Mouse (Mus musculus) liver, embryonic 14.5 days (tissue): ENCODE results near the gene Tmem87b. TPM values are rescaled to one million over a fixed set of nuclear protein-coding genes. Genes with fewer than 3 reads are reported as not detected.

Experiments used
- ATAC-seq: fragments of 200-750 bp; cut with Nextera tagmentation; 2 replicates; pipeline ENCODE4 v1.8.0; 2017; ENCODE audit warnings: moderate number of reproducible peaks, mild to moderate bottlenecking, moderate library complexity; ENCODE audit not compliant: insufficient read depth
- DNase-seq, 3 experiments: peaks; one replicate each; pipeline ENCODE4 v3.0.0-alpha.2; 2012 to 2013; ENCODE audit warnings: low read depth in 3 of 3, low spot score in 3 of 3
- H3K27ac ChIP-seq: fragments of 300-500 bp; sonication (generic); 2 replicates; pipeline ENCODE4 v1.5.1; 2014; ENCODE audit warnings: moderate library complexity, mild to moderate bottlenecking, control low read depth, inconsistent platforms
- H3K27me3 ChIP-seq: fragments of 300-500 bp; sonication (generic); 2 replicates; pipeline ENCODE4 v1.6.1; 2014; ENCODE audit warnings: mild to moderate bottlenecking, low read length, moderate library complexity; ENCODE audit not compliant: control insufficient read depth, insufficient read depth
- H3K36me3 ChIP-seq: fragments of 300-500 bp; sonication (generic); replicated peaks from 2 replicates; pipeline ENCODE4 v1.6.1; 2014; ENCODE audit warnings: low read depth; ENCODE audit not compliant: control insufficient read depth, insufficient read depth
- H3K4me1 ChIP-seq, 2 experiments: fragments of 200-500 bp in 1 of 2; fragments of 300-500 bp in 1 of 2; sonication (generic) in 1 of 2; replicated peaks; 2 replicates each; pipeline ENCODE4 v1.6.1; 2012 to 2014; ENCODE audit warnings: antibody characterized with exemption in 1 of 2, inconsistent platforms in 1 of 2, low read length in 1 of 2; ENCODE audit not compliant: control insufficient read depth in 2 of 2, insufficient read depth in 2 of 2
- H3K4me2 ChIP-seq: fragments of 300-500 bp; sonication (generic); 2 replicates; pipeline ENCODE4 v1.6.1; 2014; ENCODE audit warnings: low read depth, mild to moderate bottlenecking, control low read depth, moderate library complexity
- H3K4me3 ChIP-seq, 2 experiments: fragments of 200-500 bp in 1 of 2; fragments of 300-500 bp in 1 of 2; sonication (generic) in 1 of 2; 2 replicates each; pipeline ENCODE4 v1.5.1; 2012 to 2014; ENCODE audit warnings: low read depth in 2 of 2, low read length in 2 of 2, mild to moderate bottlenecking in 2 of 2, control low read depth in 1 of 2, inconsistent platforms in 1 of 2, moderate library complexity in 1 of 2; ENCODE audit not compliant: insufficient read depth in 1 of 2
- H3K9ac ChIP-seq: fragments of 300-500 bp; sonication (generic); replicated peaks from 2 replicates; pipeline ENCODE4 v1.6.1; 2014; ENCODE audit warnings: mild to moderate bottlenecking, control low read depth, moderate library complexity
- H3K9me3 ChIP-seq: fragments of 300-500 bp; sonication (generic); 2 replicates; pipeline ENCODE4 v1.6.1; 2016; ENCODE audit warnings: low read length, mixed read lengths; ENCODE audit not compliant: control insufficient read depth
- CTCF ChIP-seq: IDR thresholded peaks from 2 replicates; pipeline ENCODE4 v1.5.1; 2016; ENCODE audit warnings: antibody characterized with exemption, low read depth, control low read depth
- EP300 ChIP-seq: IDR thresholded peaks from 2 replicates; pipeline ENCODE4 v1.6.1; 2016; ENCODE audit warnings: antibody characterized with exemption, low read depth
- WGBS: fragments of 180-500 bp; shearing (Covaris S2); extraction: QIAGEN DNeasy Blood & Tissue Kit; methylation state at CpG from one replicate; pipeline ENCODE4 v1.1.7; 2014; ENCODE audit not compliant: insufficient replicate concordance; 5-methylcytosine and 5-hydroxymethylcytosine counted together
- polyA plus RNA-seq, 2 experiments: library from polyadenylated mRNA; depleted of rRNA in 1 of 2; stranded (reverse) in 1 of 2; unstranded in 1 of 2; fragments of >200 nt; fragmentation: Nextera tagmentation in 1 of 2; extraction: Ambion mirVana in 1 of 2; gene quantifications; 2 replicates each; pipeline versions ENCODE4 v1.2.1 to v1.2.3; 2012 to 2014

The Tmem87b gene
- polyA plus RNA-seq, 2 experiments, result 4.2 to 6.7 TPM

DNA sequence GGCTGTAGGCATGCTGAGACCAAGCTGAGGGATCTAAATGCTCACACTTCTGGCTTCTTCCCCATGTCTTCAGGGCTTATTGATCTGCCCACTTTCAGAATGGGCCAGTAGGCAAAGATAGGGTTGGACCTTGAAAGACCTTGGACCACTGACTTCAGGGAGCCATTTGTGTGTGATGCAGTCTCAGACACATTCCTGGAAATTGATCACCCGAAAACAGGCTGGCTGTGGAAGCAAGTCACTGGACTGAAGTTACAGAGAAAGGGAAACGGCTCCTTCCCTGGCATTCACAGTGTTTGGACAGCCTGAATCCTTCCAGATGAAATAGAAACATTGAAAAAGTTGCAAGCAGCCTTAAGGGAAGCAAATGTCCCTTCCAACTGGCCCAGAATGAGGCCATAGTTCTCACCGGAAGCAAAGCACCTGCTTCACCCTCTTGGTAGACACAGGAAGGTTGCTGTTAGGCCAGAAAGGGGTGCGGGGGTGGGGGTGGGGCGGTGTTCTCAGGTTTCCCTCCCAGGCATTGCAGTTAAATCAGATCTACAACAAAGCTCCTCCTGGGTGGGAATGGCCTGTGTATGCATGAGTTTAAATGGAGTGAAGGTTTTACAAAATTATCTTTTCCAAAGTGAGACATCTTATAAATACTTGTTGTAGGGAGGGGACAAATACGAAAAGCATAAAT, 70.1 kb downstream of the Tmem87b start:
- H3K36me3 ChIP-seq, result no peaks in the 10 kb centered on the region
- H3K9me3 ChIP-seq, result no peaks in the 10 kb centered on the region
- no peak overlapping the region for H3K4me3 ChIP-seq
- DNase-seq, result no peak
- TF ChIP-seq CTCF (no peak), EP300 (no peak)
- no peaks in the 10 kb centered on the region for H3K4me1 ChIP-seq
- H3K9ac ChIP-seq, result no peak overlapping the region
- no peaks in the 10 kb centered on the region for H3K27me3 ChIP-seq
- 53% methylated on average over 6 of the region's 6 CpGs for WGBS
- ATAC-seq, result no peak
- H3K27ac ChIP-seq, result no peak overlapping the region
- no peak overlapping the region for H3K4me2 ChIP-seq

DNA sequence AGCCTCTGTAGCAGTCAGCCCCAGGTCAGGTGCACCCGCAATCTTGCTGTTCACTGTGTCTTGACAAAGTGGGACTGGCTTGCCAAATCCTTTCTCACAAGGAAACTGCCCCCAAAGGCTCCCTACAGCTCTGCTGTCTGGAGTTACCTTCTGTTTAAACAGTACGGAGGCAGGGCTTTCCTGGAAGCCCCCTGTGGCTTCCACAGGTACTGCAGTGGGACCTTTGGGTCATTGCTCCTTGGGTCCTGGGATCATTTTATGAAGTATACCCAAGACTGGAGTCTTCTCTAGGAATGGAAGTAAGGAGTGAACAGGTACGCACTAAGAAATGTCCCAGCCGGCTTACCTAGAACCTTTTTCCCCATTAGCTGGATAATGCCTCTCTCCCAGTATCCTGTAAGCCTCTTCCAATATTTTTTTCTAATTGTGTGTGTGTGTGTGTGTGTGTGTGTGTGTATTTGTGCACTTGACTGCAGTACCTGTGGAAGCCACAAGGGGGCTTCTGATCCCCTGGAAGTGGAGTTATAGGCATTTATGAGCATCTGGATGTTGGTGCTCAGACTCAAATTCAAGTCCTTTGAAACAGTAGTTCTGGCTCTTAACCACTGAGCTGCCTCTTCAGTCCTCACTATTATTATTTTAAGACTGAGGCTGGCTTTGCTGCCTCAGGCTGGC, 72.9 kb downstream of the Tmem87b start:
- no peak overlapping the region for H3K4me2 ChIP-seq
- no peaks in the 10 kb centered on the region for H3K36me3 ChIP-seq
- no peak for DNase-seq
- no peaks in the 10 kb centered on the region for H3K4me1 ChIP-seq
- TF ChIP-seq CTCF (peak; percentile 57), EP300 (no peak)
- H3K4me3 ChIP-seq, result no peak overlapping the region
- no peak for ATAC-seq
- no peak overlapping the region for H3K27ac ChIP-seq
- no peaks in the 10 kb centered on the region for H3K27me3 ChIP-seq
- no peak overlapping the region for H3K9ac ChIP-seq
- 63% methylated on average over 4 of the region's 4 CpGs for WGBS
- no peaks in the 10 kb centered on the region for H3K9me3 ChIP-seq

DNA sequence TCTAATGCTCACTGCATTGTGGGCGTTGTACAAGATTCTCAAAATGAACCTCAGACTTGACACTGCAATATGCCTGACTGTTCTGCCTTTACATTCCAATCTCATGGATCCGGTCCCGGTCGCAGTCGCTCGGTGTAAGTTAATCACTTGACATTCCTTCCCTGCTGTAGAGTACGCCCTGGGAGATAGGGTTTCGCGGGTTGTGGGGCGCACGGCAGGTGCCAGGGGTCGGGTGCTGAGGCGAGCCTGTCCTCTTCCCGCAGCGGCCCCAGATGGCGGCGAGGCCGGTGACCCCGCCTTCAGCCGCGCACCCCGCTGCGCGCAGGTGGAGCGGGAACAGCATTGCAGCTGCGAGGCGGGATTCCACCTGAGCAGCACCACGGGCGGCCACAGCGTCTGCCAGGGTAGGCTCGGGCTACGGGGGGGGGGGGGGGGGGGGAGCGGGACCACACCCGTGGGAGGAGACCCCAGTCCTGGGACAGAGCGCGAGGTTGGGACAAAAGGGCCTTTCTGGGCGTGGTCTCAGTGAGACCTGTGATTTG, 74.3 kb downstream of the Tmem87b start:
- Histone ChIP-seq H3K4me3 (peak overlapping the region in 1 of 2 experiments; percentile 2; a peak in 1 of 4 replicates), H3K4me1 (no peaks in the 10 kb centered on the region)

DNA sequence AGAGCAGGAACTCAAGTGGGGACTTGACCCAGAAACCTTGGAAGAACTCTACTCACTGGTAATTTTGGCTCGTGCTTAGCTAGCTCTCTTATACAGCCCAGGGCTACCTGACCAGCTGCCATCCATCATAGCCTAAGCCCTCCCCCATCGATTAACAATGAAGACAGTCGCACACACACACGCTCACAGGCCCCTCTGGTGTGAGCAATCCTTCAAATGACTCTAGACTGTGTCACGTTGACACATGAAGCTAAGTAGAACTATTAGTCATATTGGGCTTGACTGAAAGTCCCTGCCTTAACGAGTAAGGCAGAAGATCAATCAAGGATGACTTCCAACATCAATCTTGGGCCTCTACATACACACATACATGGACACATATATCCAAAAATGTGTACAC, 84.9 kb downstream of the Tmem87b start:
- no peak overlapping the region for H3K9ac ChIP-seq
- H3K27ac ChIP-seq, result no peak overlapping the region
- no peak for TF ChIP-seq EP300
- TF ChIP-seq CTCF, result no peak
- H3K9me3 ChIP-seq, result no peaks in the 10 kb centered on the region
- no peak for DNase-seq
- no peaks in the 10 kb centered on the region for H3K4me1 ChIP-seq
- 58% methylated on average over 6 of the region's 6 CpGs for WGBS
- H3K4me3 ChIP-seq, result no peak overlapping the region
- H3K27me3 ChIP-seq, result no peaks in the 10 kb centered on the region
- ATAC-seq, result no peak
- H3K36me3 ChIP-seq, result no peaks in the 10 kb centered on the region
- H3K4me2 ChIP-seq, result no peak overlapping the region

More for the DNA sequence above, 74.3 kb downstream of the Tmem87b start:
- DNase-seq (no peak), ATAC-seq (no peak)
- WGBS, result 10% methylated on average over 36 of the region's 37 CpGs
- no peaks in the 10 kb centered on the region for H3K27me3 ChIP-seq
- no peak overlapping the region for H3K27ac ChIP-seq
- H3K9me3 ChIP-seq, result no peaks in the 10 kb centered on the region
- TF ChIP-seq CTCF (no peak), EP300 (no peak)
- no peak overlapping the region for H3K9ac ChIP-seq
- peak overlapping the region; percentile 49 for H3K4me2 ChIP-seq
- H3K36me3 ChIP-seq, result no peaks in the 10 kb centered on the region

DNA sequence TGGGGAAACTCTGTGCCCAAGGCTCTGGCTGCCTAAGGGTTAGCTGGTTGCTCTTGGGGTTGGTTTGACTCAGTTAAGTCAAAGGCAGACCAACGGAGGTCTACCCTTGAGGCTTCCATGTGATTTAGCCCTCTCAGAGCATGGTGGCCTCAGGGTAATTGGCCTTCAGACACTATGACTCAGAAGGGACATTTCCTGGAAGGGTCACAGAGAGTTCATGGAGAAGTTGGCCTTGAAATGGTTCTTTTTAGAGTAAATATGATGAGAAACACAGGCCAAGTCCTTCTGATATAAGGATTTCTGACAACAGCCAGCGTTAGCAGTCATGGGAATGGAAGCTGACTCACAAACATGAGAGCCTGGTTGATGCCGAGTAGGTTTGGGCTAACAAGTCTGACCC, 85.7 kb downstream of the Tmem87b start:
- ATAC-seq, result no peak
- Histone ChIP-seq H3K27me3 (no peaks in the 10 kb centered on the region), H3K4me2 (no peak overlapping the region), H3K4me1 (no peaks in the 10 kb centered on the region), H3K9ac (no peak overlapping the region), H3K27ac (no peak overlapping the region), H3K4me3 (no peak overlapping the region), H3K36me3 (no peaks in the 10 kb centered on the region), H3K9me3 (no peaks in the 10 kb centered on the region)
- 56% methylated on average over 3 of the region's 3 CpGs for WGBS
- TF ChIP-seq CTCF (no peak), EP300 (no peak)
- DNase-seq, result no peak

Other genes starting within 250 kb of the Tmem87b start
- not detected in 2 replicates for gene Spdye4c, start 226.9 kb upstream of the Tmem87b start, polyA plus RNA-seq (2012; rRNA removed)
- gene Spdye4c, start 226.9 kb upstream of the Tmem87b start, polyA plus RNA-seq (2014; fragmentation: Nextera tagmentation; extraction: Ambion mirVana), result not detected in 2 replicates
- gene Anapc1, start 130.7 kb upstream of the Tmem87b start, polyA plus RNA-seq (2012; rRNA removed), result 17.4 and 20.6 TPM in 2 replicates
- gene Anapc1, start 130.7 kb upstream of the Tmem87b start, polyA plus RNA-seq (2014; fragmentation: Nextera tagmentation; extraction: Ambion mirVana), result 21.6 and 26.0 TPM in 2 replicates
- 2.5 and 3.2 TPM in 2 replicates for gene Mertk, start 119.2 kb upstream of the Tmem87b start, polyA plus RNA-seq (2012; rRNA removed)
- gene Mertk, start 119.2 kb upstream of the Tmem87b start, polyA plus RNA-seq (2014; fragmentation: Nextera tagmentation; extraction: Ambion mirVana), result 3.1 and 3.8 TPM in 2 replicates
- gene Fbln7, start 44.9 kb downstream of the Tmem87b start, polyA plus RNA-seq (2012; rRNA removed), result 0.15 and 0.17 TPM in 2 replicates
- 0.33 TPM in 2 replicates for gene Fbln7, start 44.9 kb downstream of the Tmem87b start, polyA plus RNA-seq (2014; fragmentation: Nextera tagmentation; extraction: Ambion mirVana)
- 1.4 and 2.6 TPM in 2 replicates for gene Zc3h8, start 126.0 kb downstream of the Tmem87b start, polyA plus RNA-seq (2012; rRNA removed)
- 2.4 and 3.0 TPM in 2 replicates for gene Zc3h8, start 126.0 kb downstream of the Tmem87b start, polyA plus RNA-seq (2014; fragmentation: Nextera tagmentation; extraction: Ambion mirVana)
- gene Zc3h6, start 149.3 kb downstream of the Tmem87b start, polyA plus RNA-seq (2012; rRNA removed), result 0.49 and 0.56 TPM in 2 replicates
- 0.75 and 0.76 TPM in 2 replicates for gene Zc3h6, start 149.3 kb downstream of the Tmem87b start, polyA plus RNA-seq (2014; fragmentation: Nextera tagmentation; extraction: Ambion mirVana)
- 1.3 and 1.8 TPM in 2 replicates for gene Gm10762, start 149.6 kb downstream of the Tmem87b start, polyA plus RNA-seq (2012; rRNA removed)
- gene Gm10762, start 149.6 kb downstream of the Tmem87b start, polyA plus RNA-seq (2014; fragmentation: Nextera tagmentation; extraction: Ambion mirVana), result 2.4 and 3.3 TPM in 2 replicates
- gene Vinac1, start 230.1 kb downstream of the Tmem87b start, polyA plus RNA-seq (2012; rRNA removed), result 0.01 and 0.03 TPM in 2 replicates
- gene Vinac1, start 230.1 kb downstream of the Tmem87b start, polyA plus RNA-seq (2014; fragmentation: Nextera tagmentation; extraction: Ambion mirVana), result 0.04 TPM in 1 of 2 replicates, not detected in the other
- gene Ttl, start 247.8 kb downstream of the Tmem87b start, polyA plus RNA-seq (2012; rRNA removed), result 1.1 and 1.2 TPM in 2 replicates
- 1.5 TPM in 2 replicates for gene Ttl, start 247.8 kb downstream of the Tmem87b start, polyA plus RNA-seq (2014; fragmentation: Nextera tagmentation; extraction: Ambion mirVana)